Mouse (Mus musculus) regulatory T cell (primary cell): ENCODE measurements around the gene Ankrd6.
"Not testable (repeated sequence)": the region's sequence is repeated elsewhere in the genome, so short reads cannot be mapped to it uniquely, and the experiment has no call there.

Source experiments
- in situ Hi-C: fragments of 300-600 bp; cut with MboI, MseI; formaldehyde crosslinking; loops from one replicate; pipeline ENCODE4 v1.15.1; 2025; ENCODE audit warnings: high pct_unique_total_duplicates

Gene Ankrd6

GRCm38 (mm10) chr4:32950356-32951034, at the start of gene Ankrd6:
Gene Ankrd6 (minus strand): TSS chr4:32950841.
- in situ Hi-C loops: no loop called here

GRCm38 (mm10) chr4:32998996-32999395, 48.4 kb upstream of the Ankrd6 start:
- in situ Hi-C loops: no loop called here

DNA sequence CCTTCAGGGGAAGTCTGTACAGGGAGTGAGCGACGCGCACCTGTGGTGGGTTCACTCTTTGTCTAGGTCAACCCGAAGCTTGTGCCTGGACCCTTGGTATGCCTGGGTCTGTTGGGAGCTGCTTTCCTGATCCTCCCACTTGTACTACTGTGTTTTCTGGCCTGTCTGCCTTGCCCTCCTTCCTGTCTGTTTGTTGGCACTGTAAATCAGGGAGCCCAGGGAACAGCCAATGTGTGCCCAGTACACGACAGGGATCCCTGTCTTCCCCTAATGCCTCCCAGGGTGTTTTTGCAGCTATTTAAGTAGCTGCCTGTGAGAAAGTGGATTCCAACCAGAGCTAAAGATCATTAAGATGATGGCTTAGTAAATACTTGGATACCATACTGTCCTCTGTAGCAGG, 46.9 kb upstream of the Ankrd6 start:
- in situ Hi-C loops: no loop called here

DNA sequence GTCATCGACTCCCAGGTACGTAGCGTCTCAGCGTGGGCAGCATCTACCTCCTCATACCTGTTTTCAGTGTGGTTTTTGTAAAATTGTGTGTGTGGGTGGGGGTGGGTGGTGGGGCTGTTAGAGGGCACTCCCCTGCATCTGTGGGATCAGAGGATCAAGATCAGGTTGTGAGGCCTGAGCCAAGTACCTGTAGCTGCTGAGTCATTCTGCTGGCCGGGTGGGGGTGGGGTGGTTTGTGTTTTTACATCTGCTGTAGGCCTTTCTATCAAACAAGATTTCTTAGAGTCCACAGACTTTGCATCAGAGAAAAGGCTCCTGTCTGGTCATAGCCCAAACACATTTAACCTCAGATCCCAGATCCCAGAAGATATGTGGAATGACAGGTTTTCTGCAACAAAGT, 45.4 kb upstream of the Ankrd6 start:
- in situ Hi-C loops: no loop called here

GRCm38 (mm10) chr4:32994168-32994567, 43.5 kb upstream of the Ankrd6 start:
- in situ Hi-C loops: no loop called here

DNA sequence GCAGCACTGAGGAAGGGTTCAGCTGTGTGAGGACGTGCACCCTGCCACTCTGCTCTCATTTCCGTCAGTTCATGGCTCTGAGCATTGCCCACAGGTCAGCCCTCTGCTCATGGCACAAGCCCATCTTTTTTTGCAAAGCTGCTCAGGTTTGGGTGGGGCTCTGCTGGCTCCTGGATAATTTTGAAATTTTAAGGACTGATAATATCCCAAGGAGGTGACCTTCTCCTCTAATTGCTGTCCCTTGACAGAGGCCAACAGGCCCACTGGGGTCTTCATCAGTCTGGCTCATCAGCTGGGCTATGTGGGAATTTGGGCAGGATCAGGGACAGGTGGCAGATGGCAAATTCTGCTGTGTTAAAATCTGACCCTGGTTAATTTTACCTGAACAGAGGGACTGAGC, 38.7 kb upstream of the Ankrd6 start:
- in situ Hi-C loops: no loop called here

GRCm38 (mm10) chr4:32987006-32987405, 36.4 kb upstream of the Ankrd6 start:
- in situ Hi-C loops: no loop called here

DNA sequence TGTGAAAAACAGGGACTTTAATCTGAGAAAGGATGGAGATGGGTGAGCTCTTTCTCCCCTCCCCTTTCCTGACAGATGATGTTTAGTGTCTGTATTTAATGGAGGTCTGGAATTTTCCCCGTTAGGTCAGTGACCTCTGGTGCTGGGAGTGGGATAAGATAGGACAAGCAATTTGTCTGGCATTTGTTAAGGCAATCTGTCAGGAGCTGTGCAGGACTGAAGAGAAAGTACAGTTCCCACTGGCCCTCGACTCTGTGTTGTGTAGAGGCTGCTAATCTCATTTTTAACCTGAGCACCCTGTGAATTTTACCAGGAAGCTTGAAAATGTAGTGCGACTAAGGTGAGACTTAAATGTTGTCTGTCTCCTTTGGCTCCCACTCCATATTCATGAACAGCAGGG, 35.0 kb upstream of the Ankrd6 start:
- in situ Hi-C loops: no loop called here

GRCm38 (mm10) chr4:32984801-32985675, 34.4 kb upstream of the Ankrd6 start:
- in situ Hi-C loops: no loop called here

DNA sequence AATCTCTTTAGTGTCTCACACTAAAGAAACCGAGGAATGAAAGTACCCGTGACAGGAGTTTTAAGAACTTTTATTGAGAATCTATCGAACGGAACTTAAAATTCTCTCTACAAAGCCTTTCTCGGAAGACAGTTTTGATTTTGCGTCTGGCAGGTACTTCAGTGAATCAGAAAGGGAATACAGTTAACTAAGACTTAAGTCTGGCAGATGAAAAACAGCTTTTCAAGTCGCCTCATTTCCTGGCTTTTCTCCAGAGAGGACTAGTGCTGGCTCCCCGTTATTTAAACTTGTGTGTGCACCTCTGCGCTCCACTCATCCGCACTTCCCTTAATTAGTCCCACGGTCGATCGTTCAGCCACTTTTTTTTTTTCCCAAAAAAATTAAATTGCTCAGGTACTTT, 33.6 kb upstream of the Ankrd6 start:
- in situ Hi-C loops: no loop called here

DNA sequence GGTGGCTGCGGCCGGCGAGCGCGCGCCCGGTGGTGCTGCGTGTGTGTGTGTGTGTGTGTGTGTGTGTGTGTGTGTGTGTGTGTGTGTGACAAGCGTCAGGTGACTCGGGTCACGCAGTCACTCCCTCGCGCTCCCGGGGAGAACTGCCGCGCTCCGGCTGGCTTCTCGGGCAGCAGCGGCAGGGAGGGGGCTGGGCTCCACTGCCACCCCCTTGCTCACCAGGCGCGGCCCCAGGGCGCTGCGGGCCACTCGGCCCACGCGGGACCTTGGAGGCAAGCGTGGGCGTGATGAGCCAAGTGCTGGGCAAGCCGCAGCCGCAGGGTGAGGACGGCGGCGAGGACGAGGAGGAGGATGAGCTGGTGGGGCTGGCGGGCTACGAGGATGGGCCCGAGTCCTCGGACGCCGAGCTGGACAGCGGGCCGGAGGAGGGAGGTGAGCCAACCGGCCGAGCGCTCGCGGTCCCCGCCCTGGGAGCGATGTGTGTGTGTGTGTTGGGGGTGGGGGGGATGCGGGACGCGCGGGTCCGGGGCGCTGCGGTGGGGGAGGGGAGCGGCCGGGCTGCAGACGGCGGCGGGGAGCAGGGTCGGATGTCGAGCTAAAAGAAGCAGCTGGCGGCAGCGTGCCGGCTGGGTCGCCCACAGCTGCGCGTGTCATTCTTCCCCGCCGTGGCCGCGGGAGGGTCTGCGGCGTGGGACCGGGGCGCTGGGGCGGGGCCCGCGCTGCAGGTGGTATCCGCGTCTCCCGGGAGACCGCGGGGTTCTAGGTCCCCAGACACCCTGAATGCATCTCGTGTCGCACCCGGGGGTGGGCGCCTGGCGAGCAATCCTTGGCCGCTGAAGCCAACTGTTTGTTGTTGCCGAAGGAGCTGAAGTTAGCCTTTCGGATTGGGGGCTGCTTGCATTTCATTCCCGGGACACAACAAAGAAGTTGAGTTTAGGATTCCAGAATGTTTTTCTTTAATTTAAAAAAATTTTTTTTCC, 32.8 kb upstream of the Ankrd6 start:
- in situ Hi-C loops: no loop called here

DNA sequence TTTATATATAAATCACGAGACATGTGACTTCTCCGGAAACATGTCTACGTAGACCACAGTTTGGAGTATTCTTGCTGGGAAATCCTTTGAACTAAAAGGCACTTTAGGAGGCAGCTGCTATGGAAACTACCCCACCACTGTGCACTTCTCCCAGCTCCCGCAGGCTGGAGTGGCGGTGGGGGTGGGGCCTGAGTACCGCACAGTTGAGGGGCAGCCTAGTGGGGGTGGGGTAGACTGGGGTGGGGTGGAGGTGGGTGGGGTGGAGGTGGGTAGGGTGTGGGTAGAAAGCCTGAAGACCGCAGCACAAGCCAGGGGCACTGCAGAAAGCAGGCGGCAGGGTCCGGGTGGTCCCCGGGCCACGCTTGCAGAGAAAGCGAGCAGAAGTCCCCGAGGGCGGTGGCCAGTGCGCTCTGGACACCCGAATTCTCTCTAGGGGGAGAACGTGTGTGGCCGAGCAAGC, 32.1 kb upstream of the Ankrd6 start, which contains the start of gene Rragd:
Rragd (plus strand) TSS at position 322 of the 460 bp plus-strand sequence.
- in situ Hi-C loops: no loop called here

DNA sequence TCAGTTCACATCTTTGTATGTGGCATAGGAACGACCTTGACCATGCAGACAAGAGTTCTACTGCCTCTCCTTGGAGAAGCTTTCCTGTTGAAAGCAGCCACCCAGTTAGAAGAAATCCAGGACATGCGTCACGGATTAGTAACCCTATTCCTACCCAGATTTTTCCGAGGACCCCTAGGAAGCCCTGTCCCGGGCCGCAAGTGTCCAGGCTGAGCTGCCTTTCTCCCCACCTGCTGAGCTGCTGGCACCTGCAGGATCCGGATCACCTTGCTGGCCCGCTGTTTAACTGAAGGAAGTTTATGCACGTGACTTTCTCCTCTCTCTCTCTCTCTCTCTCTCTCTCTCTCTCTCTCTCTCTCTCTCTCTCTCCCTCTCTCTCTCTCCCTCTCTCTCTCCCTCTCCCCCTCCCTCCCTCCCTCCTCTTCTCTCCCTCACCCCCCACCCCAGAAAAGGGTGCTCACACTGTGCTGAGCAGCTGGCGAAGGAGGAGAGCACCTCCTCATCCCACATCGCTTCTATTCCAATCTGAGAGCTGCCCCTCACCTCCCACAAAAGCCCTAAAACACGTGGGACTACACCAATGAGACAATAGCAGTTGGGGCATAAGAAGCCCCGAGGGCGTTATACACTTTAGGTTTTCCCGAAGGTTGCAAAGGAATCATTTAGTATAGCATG, 31.5 kb upstream of the Ankrd6 start:
- in situ Hi-C loops: no loop called here

DNA sequence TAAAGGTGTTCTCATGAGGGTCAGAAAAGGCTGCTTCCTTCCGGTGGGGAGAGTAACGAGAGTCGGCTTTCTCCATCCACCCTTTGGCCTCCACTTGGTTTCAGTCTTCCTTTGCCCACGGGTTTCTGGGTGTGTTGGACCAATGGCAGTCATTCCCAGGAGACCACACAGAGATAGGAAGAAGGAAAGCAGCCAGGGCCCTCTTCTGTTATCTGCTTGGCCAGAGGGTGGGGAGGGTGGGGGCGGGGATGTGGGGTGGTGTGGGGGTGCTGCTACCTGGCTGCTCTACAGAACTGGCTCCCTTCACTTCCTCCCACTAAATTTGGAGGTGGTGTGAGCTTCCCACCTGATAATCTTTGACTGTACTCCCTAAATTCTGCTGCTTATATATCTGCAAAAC, 31.0 kb upstream of the Ankrd6 start:
- in situ Hi-C loops: no loop called here

DNA sequence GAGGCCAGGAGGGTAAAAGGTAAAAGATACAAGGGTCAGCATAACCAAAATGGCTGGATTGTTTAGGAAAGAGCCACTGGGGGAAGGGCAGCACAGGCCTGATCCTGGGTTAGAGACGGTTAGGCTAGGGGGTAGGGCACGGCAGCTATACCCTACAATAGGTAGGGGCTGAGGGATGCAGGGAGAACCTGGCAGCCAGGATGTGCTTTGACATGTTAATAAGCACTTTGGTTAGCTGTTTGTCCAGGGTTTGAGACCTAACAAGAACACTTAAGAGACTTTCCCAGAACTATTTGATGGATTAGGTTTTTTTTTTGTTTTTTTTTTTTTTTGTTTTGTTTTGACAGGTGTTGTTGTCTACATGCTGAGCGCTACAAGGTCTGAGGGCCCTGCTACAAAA, 29.4 kb upstream of the Ankrd6 start:
- in situ Hi-C loops: no loop called here

DNA sequence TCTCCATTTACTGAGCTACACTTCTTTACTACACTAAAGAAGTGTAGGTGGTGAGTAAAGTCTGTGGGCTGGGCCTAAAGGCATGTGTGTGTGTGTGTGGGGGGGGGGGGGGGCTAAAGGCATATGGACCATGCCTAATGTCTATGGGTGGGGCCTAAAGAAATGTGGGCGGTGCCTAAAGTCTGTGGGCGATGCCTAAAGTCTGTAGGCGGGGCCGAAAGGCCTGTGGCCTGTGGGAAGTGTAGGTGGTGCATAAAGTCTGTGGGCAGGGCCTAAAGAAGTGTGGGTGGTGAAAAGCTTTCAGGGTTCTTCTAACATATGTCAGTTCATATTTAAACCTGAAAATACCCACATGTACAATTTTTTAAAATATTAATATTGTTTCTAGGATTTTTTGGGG, 26.7 kb upstream of the Ankrd6 start:
- in situ Hi-C loops: no loop called here

GRCm38 (mm10) chr4:32964619-32965018, 14.0 kb upstream of the Ankrd6 start:
- in situ Hi-C loops: not testable (repeated sequence)

DNA sequence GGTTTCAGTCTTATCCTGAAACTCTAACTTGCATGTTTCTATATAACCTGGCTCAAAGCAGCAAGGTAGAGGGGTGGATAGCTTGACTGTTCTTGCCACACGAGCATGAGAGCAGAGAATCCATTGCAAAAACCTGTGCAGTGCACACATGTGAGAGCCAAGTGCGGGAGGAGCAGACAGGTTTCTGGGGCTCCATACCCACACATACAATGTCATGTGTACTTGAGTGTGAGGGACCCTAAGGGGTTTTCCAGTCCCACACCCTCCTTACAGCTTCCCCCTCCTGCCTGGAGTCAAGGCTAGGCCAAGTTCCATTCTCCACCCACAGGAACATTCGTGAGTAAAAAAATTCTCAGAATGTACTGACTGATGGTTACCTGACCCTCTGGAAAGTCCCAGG, 10.8 kb upstream of the Ankrd6 start:
- in situ Hi-C loops: no loop called here

DNA sequence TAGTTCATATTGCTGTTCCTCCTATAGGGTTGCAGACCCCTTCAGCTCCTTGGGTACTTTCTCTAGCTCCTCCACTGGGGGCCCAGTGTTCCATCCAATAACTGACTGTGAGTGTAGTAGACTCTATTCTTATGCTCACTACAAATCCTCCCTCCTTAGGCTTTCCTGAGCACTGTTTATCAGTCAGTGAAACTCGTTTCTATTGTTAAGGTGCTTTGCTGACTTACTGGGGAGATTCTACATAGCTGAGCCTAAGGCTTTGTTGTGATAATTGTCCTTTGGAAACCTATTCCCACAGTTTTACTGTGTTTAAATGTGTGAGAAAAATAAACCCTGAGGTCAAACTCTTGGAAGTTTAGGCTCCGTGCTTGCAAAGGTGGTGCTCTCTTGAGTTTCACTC, 5.8 kb upstream of the Ankrd6 start:
- in situ Hi-C loops: no loop called here

- in situ Hi-C loops: no loop called here
Measured at GRCm38 (mm10) chr4:32952681-32953080, 2.0 kb upstream of the Ankrd6 start.
